Mouse (Mus musculus) testis, postnatal 14 days (tissue): ENCODE data around the gene Obscn.
A peak's percentile ranks its signal among the peaks of the same experiment; 100 is the strongest.

ENCODE experiments used
- DNase-seq: peaks from one replicate; pipeline ENCODE4 v3.0.0; 2021; ENCODE audit warnings: low spot score

The Obscn gene

DNA sequence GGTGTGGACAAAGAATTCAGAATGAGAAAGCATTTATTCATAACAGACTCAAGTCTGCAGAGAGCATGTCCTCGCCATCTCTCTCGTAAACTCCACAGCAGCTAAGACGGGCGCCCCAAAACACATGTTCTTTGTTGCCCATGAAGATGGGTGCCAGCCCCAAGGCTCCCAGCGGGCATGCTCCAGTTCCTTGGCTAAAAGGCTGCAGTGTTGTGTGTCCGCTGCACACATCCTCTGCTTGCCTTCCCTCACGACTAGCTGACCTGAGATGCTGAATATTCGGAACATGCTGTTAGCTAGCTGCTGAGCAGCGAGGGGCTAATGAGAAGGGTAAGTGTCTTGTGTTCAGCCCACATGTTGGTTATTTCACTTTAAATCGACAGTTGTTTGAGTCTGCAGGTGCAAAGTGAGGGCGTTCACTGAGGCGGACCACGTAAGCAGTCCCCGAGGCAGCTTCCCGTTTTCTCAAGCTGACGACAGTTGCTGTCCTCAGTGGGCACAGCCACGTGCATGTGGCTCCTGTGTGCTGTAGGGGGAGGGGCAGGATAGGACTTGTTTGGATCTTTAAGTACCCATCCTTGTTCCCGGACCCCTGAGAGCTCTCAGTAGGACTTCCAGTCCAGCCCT, 153.6 kb downstream of the Obscn start:
- no peak for DNase-seq

DNA sequence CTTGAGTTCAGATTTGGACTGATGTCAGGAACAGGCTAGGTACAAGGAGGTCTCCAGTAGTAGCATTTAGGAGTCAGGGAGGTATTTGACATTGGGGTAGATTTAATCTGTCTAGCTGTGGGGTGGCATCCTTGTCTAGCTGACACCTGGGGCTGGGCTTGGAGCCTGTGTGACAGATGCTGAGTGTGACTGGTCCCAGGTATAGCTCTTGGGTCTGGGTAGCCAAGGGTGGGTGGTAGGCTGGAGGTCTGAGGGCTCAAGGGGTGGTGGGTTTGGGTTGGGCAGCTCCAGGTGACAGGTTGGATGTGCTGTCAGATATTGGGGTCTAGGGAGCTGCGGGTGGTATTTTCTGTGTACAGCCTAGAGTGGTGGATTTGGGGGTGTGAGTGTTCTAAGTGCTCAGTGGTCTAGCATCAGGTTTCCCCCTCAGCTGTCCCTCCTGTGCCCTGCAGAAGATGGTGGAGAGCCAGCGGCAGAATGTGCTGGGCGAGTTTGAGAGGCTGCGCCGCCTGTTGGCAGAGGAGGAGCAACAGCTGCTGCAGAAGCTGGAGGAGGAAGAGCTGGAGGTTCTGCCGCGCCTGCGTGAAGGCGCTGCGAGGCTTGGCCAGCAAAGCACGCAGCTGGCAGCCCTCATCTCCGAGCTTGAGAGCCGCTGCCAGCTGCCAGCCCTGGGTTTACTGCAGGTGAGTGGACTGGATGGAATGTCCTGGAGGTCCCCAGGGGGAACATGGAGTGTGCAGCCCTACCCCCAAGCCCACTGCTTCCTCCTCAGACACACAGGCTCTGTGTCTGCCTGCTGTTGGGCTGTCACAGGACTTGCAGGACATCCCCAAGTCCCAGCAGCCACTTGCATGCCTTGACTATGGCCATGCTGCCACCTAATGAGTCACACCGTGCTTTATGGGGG, 154.4 kb downstream of the Obscn start:
- no peak for DNase-seq

DNA sequence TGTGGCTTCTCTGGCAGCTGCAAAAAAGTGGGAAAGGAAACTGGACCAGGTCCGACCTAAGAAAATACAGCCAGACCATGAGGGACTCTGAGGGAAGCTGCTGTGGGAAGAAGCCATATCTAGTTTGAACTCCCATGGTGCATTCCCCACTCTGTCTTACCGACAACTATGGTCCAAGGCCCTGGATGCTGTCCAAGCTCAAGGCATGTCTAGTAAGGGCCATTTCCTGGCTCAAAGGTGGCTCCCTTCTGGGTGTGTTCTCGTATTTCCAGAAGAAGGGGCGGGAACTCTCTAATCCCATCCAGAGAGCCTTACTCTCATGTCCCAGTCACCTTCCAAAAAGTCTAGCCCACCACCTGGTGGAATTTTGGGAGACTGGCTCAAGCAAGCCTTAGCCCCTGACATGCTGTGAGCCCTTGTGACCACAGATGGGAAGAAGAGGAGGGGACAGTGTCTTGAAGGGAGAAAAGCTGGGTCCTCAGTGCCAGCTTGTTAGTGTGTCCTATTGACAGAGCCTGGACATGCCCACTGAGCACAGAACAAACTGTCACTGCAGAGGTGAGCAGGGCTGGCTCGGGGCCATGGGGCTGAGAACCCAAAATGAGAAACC, 155.7 kb downstream of the Obscn start:
- no peak for DNase-seq

DNA sequence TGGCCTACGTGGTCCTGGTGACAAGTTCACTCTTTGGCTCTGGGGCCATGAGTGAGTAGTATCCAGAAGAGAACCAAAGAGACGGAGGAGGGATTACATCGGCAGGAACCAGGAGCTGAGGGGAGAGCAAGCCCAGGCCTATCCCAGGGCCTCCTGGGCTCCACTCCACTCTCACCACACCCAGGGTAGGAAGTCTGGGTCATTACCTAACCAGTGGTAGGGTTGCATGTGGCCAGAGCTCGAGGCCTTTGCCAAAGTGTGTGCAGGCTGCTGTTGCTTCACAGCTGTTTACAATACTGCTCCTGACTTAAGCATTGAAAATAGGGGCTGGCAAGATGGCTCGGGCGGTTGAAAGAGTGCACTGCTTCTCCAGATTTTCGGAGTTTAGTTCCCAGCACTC, 156.5 kb downstream of the Obscn start:
- DNase-seq: no peak

DNA sequence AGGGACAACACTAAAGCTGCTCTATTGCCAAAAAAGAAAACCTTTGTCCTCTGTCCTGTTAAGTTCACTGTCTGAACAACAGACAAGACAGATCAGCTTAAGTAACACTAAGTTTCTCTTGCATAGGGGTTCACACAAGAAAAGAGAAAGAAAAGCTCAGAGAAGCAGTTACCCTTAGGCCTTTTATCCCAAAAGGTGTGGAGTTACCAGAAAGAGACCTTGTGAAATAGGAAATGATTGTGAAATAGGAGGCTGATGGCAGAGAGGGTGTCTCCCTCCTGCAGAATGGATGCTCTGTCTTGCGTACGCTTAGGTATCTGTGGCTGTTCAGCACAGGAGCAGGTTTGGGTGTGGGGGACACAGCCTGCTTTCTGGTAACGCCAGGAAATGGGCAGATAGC, 157.0 kb downstream of the Obscn start:
- DNase-seq: no peak

DNA sequence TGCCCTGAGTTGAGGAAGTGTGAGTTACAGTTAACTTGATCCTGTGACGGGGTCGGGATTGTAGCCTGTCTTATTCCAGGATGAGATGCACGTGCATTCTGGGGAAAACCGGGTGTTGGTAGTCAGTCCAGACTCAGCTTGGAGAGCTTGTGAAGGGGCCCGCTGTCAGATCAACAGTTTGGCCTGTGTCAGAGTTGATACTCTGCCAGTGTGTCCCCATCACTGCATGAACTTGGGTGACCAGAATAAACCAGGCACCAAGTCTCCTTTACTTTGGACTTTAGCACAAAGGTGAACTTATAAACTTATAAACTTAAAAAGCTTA, 157.5 kb downstream of the Obscn start:
- DNase-seq: no peak

DNA sequence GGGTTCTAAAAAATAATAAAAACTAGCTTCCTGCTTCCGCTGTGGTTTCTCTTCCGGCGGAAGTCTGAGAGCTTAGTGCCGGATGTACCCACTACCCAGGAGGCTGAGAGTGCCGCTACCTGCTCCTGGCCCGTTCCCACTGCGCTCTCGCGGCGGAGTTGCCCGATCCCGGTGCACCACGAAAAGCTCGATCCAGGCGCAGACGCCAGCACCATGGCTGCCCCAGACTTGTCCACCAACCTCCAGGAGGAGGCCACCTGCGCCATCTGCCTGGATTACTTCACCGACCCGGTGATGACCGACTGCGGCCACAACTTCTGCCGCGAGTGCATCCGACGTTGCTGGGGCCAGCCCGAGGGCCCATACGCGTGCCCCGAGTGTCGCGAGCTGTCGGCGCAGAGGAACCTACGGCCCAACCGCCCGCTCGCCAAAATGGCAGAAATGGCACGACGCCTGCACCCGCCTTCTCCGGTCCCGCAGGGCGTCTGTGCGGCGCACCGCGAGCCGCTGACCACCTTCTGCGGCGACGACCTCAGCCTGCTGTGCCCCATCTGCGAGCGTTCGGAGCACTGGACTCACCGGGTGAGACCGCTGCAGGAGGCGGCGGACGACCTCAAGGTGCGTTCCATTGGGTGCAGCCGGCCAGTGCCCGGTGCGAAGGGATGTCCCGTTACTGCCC, 158.0 kb downstream of the Obscn start, which contains the start of gene Trim11:
Gene Trim11 (plus strand): TSS at position 67 of the 679 bp plus-strand sequence.
- peak; percentile 77 for DNase-seq

DNA sequence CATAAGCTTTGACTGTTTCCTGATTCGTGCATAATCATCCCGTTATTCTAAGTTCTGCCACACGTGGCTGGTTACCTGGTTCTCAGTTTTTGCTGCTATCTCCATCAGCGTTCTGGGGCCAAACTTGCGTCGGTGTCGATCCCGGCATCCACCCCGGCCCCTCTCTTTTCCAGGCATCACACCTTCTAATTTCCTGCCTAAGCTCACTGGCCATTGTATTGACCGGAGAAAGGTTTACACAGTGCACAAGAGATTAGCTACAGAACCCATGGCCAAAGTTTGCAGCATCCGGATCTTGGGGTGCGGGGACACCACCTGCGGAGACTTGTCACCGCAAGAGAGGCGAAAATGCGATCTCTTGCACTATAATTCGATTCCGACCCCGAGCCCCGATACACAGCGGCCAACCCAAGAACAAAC, 158.6 kb downstream of the Obscn start:
- no peak for DNase-seq

DNA sequence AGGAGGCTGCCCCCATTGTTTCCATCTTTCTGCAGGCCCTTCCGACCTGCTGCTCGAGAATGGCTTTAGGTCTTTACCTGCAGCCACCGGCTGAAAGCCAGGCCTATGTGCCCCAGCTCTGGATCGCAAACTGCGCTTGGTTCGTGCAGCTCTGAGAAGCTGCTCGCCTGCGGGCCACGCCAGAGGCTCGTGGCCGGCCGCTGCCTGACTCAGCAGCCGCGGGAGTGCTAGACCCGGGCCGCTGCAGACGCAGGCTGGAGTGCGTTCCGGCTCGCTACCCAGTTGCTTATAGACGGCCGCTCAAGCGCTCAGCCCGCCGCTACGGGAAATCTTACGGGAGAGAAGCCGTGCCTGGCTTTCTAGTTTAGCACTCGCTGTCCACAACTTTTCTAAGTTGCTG, 159.1 kb downstream of the Obscn start:
- peak; percentile 43 for DNase-seq

DNA sequence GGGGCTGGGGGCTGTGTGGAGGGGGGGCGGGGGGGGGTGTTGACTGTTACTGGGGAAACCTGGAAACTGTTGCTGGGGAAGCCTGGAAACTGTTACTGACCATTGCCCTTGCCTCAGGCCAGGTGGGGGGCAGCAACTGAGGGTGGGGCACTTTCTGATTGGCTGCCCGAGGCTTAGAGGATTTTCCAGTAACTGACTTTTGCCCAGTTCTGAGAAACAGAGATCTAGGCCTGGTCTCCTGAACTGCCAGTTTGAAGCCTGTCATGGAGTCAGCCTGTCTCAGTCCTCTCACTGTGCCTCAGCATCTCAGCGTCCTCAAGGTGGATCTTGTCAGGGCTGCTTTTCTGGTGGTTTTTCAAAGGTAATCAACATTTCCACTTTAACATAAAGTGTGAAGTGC, 161.8 kb downstream of the Obscn start:
- peak; percentile 63 for DNase-seq

DNA sequence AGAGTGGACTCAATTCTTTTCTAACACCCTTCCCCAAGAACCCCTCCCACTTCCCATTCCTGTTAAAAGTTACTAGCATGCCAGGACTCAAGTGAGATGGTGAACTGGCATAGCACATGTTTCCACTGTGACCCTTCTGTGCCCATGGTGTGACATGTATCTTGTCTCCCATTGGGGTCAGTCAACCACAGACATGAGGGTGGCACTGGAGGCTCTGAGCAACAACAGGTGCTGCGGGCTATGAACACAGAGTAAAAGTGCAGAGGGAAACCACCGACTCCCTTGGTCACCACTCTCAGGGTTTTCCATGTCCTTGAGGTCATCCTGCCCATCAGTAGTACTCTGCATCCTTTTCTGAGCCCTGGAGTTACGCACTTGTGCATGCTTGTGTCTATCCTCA, 164.4 kb downstream of the Obscn start:
- DNase-seq: no peak

DNA sequence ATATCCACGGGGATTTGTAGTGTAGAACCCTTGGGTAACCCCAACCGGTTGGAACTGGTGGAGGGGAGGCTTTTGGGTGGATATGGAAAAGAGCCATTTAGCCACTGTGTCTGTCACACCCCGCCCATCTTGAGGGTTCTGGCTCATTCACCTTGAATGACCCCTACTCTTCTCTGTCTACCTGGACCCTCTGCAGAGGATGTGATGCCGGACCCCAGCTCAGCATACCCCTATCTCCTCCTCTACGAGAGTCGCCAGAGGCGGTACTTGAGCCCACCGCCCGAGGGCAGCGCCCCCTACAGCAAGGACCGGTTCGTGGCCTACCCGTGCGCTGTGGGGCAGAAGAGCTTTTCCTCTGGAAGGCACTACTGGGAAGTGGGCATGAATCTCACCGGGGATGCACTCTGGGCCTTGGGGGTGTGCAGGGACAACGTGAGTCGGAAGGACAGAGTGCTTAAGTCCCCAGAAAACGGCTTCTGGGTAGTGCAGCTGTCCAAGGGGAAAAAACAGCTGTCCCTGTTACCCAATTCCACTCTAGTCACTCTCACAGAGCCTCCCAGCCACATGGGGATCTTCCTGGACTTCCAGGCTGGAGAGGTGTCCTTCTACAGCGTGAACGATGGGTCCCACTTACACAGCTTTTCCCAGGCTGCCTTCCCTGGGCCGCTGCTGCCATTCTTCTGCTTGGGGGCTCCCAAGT, 165.2 kb downstream of the Obscn start:
- no peak for DNase-seq

DNA sequence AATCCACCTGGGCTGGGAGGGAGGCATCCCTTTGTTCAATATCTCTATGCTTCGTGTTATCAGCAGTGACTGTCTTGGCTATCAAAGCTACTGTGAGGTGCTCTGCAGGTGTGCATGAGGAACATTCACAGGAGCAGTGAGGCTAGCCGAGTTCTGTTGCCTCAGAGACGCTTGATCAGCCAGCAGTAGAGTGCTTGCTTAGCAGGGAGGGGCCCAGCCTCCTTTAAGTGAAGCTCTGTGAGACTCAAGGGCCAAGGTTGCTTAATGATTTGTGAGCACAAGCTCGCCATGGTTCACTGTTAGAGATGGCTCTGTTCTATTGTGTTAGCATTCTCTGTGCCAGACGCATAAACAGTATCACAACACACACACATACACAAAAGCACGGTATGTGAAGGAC, 166.5 kb downstream of the Obscn start:
- DNase-seq: no peak

DNA sequence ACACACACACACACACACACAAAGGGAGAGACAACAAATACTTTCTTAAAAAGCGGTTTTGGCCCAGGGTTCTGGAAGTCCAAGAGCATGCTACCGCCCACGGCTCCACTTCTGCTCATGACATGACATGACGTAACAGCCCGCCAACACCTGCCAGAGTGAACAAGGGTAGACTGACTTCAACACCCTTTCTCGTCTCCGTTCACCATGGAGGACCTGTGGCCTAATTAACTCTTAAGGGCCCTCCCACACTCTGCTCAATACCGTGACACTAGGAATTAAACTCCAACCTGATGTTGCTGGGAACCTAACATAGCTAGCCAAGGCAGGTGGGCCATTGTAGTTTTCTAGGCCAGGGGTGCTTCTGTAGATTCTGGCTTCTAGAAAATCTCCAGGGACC, 167.2 kb downstream of the Obscn start:
- no peak for DNase-seq

DNA sequence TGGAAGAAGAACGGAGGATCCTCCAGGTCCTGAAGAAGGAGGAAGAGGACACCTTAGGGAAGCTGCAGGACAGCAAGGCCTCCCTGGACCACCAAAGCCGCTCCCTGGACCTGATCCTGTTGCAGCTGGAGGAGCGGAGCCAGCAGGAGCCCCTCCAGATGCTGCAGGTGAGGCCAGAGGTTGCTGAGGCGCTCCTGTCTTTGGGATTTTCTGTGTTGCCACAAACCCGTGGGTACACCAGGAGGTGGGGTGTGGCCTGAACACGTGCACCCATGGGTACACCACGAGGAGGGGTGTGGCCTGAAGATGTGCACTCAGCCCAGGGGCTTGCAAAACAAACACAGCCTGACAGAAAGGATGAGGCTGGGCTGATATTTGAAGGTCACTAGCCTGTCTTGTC, 167.7 kb downstream of the Obscn start:
- no peak for DNase-seq

DNA sequence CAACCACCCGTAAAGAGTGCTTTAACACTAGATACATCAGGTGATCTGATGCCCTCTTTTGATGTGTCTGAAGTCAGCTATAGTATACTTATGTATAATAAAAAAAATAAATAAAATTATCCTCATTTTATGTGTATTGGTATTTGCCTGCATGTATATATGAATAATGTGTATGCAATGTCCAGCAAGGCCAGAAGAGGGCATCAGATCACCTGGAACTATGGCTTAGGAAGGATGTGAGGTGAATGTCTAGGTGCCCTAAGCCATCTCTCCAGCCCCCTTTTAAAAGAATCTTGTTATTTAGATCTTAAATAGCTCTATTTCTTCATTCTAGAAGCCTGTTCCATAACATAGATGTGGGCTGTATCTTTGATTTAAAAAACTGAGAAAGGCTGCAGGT, 168.9 kb downstream of the Obscn start:
- no peak for DNase-seq

DNA sequence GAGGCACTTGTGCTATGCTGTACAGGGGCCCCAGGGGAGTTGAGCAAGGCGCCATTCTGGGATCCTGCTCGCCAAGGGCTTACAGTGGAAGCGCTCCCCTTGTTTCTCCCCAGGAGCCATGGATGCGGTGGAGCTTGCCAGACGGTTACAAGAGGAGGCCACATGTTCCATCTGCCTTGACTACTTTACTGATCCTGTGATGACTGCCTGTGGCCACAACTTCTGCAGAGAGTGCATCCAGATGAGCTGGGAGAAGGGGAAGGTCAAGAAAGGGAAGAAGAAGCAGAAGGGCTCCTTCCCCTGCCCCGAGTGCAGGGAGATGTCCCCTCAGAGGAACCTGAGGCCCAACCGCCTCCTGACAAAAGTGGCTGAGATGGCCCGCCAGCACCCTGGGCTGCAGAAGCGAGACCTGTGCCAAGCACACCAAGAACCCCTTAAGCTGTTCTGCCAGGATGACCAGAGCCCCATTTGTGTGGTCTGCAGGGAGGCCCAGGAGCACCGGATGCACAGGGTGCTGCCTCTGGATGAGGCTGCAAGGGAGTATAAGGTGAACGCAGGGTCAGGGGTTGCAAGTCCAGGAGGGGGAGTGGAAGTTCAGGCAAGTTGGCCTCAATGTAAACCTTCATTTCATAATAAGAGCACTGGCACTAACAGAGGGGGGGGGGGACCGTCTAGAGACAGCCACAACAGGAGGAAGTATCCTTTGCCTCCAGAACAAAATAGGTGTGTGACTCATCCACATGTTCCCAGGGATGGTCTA, 171.0 kb downstream of the Obscn start:
- no peak for DNase-seq

DNA sequence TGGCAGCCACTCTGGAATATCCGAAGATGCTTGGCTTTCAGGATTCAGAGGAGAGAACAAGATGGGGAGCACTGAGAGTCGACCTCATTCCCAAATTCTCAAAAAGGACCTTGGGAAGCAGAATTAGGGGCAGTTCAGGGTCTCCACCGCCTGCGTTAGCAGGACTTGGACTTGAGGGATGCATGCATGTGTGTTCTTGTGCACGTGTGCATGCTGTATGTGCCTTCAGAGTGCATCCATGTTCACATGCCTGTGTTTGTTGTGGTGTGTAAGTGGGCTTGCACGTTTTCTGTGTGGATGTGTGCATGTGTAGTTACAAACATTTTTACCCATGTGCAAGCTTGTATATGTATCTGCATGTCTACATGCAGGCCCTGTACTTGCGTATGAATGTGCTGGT, 172.0 kb downstream of the Obscn start:
- no peak for DNase-seq

DNA sequence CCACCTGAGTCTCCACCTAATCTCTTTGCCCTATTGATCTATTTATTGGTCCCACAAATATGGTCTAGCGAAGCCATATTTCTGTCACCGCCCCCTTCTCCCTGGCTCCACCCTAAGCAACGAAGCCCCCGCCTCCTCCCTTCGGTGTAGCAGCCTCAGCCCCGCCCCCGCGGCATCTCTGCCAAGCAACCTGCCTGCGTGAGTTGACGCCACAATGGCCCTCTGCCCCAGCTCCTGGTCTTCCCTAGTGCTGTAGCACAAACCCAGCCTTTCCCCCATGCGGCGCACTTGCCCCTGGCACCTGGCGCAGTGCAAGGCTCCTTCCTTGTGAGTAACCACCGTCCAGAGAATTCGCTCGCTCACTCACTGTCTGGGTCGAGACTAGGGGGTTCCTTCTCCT, 172.7 kb downstream of the Obscn start:
- DNase-seq: peak; percentile 85

DNA sequence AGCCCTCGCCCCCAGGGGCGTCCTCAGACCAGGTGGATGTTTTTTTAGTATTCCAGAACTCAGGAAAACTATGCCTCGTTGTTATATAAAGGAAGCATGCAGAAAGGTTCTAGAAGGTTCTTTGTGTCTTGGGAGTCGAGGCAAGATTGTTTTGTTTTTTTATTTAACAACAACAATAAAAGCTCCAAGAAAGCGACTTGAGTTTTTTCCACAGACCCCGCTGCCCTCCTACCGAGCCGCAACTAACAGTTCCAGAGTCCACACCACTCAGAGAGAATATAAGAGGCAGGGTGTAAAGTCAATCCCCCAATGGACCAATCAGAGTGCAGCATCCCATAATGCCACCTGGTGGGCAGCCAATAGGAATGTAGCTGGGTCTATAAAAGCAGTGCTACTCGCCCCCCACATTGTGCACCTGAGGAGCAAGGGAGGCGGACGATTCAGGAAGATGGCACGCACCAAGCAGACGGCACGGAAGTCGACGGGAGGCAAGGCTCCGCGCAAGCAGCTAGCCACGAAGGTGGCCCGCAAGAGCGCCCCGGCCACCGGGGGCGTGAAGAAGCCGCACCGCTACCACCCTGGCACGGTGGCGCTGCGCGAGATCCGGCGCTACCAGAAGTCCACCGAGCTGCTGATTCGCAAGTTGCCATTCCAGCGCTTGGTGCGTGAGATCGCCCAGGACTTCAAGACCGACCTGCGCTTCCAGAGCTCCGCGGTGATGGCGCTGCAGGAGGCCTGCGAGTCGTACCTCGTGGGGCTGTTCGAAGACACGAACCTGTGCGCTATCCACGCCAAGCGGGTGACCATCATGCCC, 174.6 kb downstream of the Obscn start:
- peak; percentile 96 for DNase-seq
